Mouse (Mus musculus): ENCODE data around the gene Pik3c2b. TPM values are rescaled to one million over a fixed set of nuclear protein-coding genes. Genes with fewer than 3 reads are reported as not detected.
A peak's percentile ranks its signal among the peaks of the same experiment; 100 is the strongest.
"Not testable (repeated sequence)": the region's sequence is repeated elsewhere in the genome, so short reads cannot be mapped to it uniquely, and the experiment has no call there.

The Pik3c2b gene
- polyA plus RNA-seq, 1 experiment, result 0.39 TPM

DNA sequence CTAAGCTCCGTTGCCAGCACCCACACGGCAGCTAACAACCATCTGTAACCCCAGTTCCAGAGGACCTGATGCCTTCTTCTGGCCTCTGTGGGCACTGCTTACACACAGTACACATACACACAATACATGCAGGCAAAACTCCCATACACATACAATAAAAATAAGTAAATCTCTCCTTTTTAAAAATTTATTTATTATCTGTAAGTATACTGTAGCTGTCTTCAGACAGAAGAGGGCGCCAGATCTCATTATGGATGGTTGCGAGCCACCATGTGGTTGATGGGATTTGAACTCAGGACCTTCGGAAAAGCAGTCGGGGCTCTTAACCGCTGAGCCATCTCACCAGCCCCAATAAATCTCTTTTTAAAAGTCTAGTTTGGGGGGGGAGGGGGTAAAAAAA lies 24.1 kb upstream of the Pik3c2b start:
- Histone ChIP-seq H3K4me3 (ENCODE audit: insufficient read depth, poor library complexity, severe bottlenecking) (no peak overlapping the region), H3K27me3 (ENCODE audit: control insufficient read depth, insufficient read depth, insufficient read length) (no peaks in the 10 kb centered on the region), H3K36me3 (ENCODE audit: control insufficient read depth, insufficient read depth) (peaks cover 46% of the 10 kb centered on the region), H3K79me3 (ENCODE audit: low read depth) (peaks cover 73% of the 10 kb centered on the region), H3K79me2 (ENCODE audit: control insufficient read depth, insufficient read depth) (peaks cover 89% of the 10 kb centered on the region), H3ac (ENCODE audit: control insufficient read depth, insufficient read length, low read depth) (no peak overlapping the region)
- TF ChIP-seq CEBPB (IDR thresholded peaks at IDR 0.05; ENCODE audit: low read depth) (no peak), MYOD1 (IDR thresholded peaks at IDR 0.05; ENCODE audit: control insufficient read depth, insufficient read length, low read depth) (no peak), CTCF (IDR thresholded peaks at IDR 0.05; ENCODE audit: control insufficient read depth, insufficient read depth, insufficient read length) (no peak), MYOG (IDR thresholded peaks at IDR 0.05; ENCODE audit: control insufficient read depth, extremely low read depth, insufficient read length) (no peak), MAX (IDR thresholded peaks at IDR 0.05) (no peak), USF1 (IDR thresholded peaks at IDR 0.05; ENCODE audit: low read depth) (no peak), FOSL1 (IDR thresholded peaks at IDR 0.05; ENCODE audit: insufficient read depth, low read length, poor library complexity, severe bottlenecking) (no peak)

DNA sequence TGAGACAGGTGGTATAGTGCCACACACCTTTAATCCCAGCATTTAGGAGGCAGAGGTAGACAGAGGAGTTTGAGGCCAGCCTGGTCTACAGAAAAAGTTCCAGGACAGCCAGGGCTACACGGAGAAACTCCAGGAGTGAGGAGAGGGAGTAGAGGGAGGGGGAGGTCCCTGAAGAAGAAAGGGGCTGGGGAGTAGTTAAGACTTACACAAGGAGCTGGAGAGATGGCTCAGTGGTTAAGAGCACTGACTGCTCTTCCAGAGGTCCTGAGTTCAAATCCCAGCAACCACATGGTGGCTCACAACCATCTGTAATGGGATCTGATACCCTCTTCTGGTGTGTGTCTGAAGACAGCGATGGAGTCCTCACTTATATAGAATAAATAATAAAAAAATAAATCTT lies 23.5 kb upstream of the Pik3c2b start:
- peaks cover 41% of the 10 kb centered on the region for H3K36me3 ChIP-seq (ENCODE audit: control insufficient read depth, insufficient read depth)
- H3K4me3 ChIP-seq (ENCODE audit: insufficient read depth, poor library complexity, severe bottlenecking); H3ac ChIP-seq (ENCODE audit: control insufficient read depth, insufficient read length, low read depth); H3K27me3 ChIP-seq (ENCODE audit: control insufficient read depth, insufficient read depth, insufficient read length): not testable (repeated sequence)
- H3K79me2 ChIP-seq (ENCODE audit: control insufficient read depth, insufficient read depth), result peaks cover 83% of the 10 kb centered on the region
- peaks cover 70% of the 10 kb centered on the region for H3K79me3 ChIP-seq (ENCODE audit: low read depth)

DNA sequence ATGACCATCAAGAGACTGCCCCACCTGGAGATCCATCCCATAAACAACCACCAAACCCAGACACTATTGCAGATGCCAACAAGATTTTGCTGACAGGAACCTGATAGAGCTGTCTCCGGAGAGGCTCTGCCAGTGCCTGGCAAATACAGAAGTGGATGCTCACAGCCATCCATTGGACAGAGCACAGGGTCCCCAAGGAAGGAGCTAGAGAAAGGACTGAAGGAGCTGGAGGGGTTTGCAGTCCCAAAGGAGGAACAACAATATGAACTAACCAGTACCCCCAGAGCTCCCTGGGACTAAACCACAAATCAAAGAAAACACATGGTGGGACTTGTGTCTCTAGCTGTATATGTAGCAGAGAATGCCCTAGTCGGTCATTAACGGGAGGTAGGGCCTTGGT lies 21.7 kb upstream of the Pik3c2b start:
- H3K36me3 ChIP-seq (ENCODE audit: control insufficient read depth, insufficient read depth), result peaks cover 24% of the 10 kb centered on the region
- not testable (repeated sequence) for H3K4me3 ChIP-seq (ENCODE audit: insufficient read depth, poor library complexity, severe bottlenecking); H3K27me3 ChIP-seq (ENCODE audit: control insufficient read depth, insufficient read depth, insufficient read length); H3ac ChIP-seq (ENCODE audit: control insufficient read depth, insufficient read length, low read depth)
- peaks cover 67% of the 10 kb centered on the region for H3K79me2 ChIP-seq (ENCODE audit: control insufficient read depth, insufficient read depth)
- peaks cover 58% of the 10 kb centered on the region for H3K79me3 ChIP-seq (ENCODE audit: low read depth)

DNA sequence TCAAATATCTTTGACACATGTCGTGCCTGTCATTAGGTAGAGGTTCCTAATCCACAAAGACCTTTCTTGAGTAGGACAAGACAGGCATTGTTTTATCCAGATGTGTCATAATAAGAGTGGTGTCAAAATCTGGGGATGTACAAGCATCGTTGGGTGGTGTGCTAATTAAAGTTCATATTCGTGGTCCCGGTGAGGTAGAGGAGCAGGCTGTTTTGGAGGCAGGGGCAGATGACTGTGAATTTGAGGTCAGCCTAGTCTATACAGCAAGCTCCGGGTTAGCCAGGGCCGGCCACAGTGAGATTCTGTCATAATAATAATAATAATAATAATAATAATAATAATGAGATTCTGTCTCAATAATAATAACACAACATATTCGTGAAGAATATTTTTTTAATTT lies 21.0 kb upstream of the Pik3c2b start:
- TF ChIP-seq CTCF (IDR thresholded peaks at IDR 0.05; ENCODE audit: control insufficient read depth, insufficient read depth, insufficient read length) (no peak), FOSL1 (IDR thresholded peaks at IDR 0.05; ENCODE audit: insufficient read depth, low read length, poor library complexity, severe bottlenecking) (no peak), MYOG (IDR thresholded peaks at IDR 0.05; ENCODE audit: control insufficient read depth, extremely low read depth, insufficient read length) (no peak), CEBPB (IDR thresholded peaks at IDR 0.05; ENCODE audit: low read depth) (no peak), USF1 (IDR thresholded peaks at IDR 0.05; ENCODE audit: low read depth) (no peak), MYOD1 (IDR thresholded peaks at IDR 0.05; ENCODE audit: control insufficient read depth, insufficient read length, low read depth) (no peak), MAX (IDR thresholded peaks at IDR 0.05) (no peak)
- Histone ChIP-seq H3K79me2 (ENCODE audit: control insufficient read depth, insufficient read depth) (peaks cover 60% of the 10 kb centered on the region), H3ac (ENCODE audit: control insufficient read depth, insufficient read length, low read depth) (peak overlapping the region; percentile 81), H3K27me3 (ENCODE audit: control insufficient read depth, insufficient read depth, insufficient read length) (no peaks in the 10 kb centered on the region), H3K36me3 (ENCODE audit: control insufficient read depth, insufficient read depth) (peaks cover 17% of the 10 kb centered on the region), H3K4me3 (ENCODE audit: insufficient read depth, poor library complexity, severe bottlenecking) (peak overlapping the region; percentile 75), H3K79me3 (ENCODE audit: low read depth) (peaks cover 51% of the 10 kb centered on the region)

DNA sequence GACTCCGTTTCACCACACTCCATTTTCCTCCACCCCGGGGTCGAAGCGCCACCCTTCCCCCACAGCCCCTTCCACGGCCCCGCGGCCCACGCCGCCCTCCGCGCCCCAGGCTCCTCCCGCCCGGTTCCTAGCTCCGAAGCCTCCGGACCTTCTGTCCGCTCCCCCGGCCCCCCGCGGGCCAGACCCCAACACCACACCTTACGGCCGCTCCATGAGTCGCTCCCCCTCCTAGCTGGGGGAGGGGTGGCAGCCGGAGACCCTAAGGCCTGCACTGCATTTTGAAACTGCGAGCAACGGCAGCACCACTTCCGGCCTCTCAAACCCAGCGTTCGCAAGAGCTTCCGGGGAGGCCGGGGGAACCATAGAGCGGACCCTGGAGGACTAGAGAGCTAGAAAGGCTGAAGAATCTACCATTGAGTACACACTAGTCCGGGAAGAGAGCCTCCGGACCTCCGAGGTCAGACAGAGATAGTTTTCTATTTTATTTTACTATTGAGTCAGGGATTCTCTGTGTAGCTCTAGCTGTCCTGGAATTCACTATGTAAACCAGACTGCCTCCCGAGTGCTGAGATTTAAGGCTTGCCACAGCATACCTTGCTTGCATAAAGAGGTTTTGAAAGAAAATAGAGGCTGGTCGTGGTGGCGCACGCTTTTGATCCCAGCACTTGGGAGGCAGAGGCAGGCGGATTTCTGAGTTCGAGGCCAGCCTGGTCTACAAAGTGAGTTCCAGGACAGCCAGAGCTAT lies 20.2 kb upstream of the Pik3c2b start:
- Histone ChIP-seq H3ac (ENCODE audit: control insufficient read depth, insufficient read length, low read depth) (peak overlapping the region; percentile 97), H3K79me2 (ENCODE audit: control insufficient read depth, insufficient read depth) (peaks cover 52% of the 10 kb centered on the region), H3K27me3 (ENCODE audit: control insufficient read depth, insufficient read depth, insufficient read length) (no peaks in the 10 kb centered on the region), H3K36me3 (ENCODE audit: control insufficient read depth, insufficient read depth) (peaks cover 17% of the 10 kb centered on the region), H3K4me3 (ENCODE audit: insufficient read depth, poor library complexity, severe bottlenecking) (peak overlapping the region; percentile 75), H3K79me3 (ENCODE audit: low read depth) (peaks cover 44% of the 10 kb centered on the region)
- TF ChIP-seq MYOG (IDR thresholded peaks at IDR 0.05; ENCODE audit: control insufficient read depth, extremely low read depth, insufficient read length), result no peak
- no peak for TF ChIP-seq USF1 (IDR thresholded peaks at IDR 0.05; ENCODE audit: low read depth)
- TF ChIP-seq MAX (IDR thresholded peaks at IDR 0.05), result no peak

DNA sequence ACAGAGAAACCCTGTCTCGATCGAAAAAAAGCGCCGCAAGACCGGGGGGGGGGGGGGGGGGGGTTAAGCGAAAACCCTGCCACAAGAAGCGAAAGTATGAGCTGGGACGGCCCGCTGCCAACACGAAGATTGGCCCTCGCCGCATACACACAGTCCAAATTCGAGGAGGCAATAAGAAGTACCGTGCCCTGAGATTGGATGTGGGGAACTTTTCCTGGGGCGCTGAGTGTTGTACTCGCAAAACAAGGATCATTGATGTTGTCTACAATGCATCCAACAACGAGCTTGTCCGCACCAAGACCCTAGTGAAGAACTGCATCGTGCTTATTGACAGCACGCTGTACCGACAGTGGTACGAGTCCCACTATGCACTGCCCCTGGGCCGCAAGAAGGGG lies 19.7 kb upstream of the Pik3c2b start:
- peak overlapping the region; percentile 75 for H3K4me3 ChIP-seq (ENCODE audit: insufficient read depth, poor library complexity, severe bottlenecking)
- H3ac ChIP-seq (ENCODE audit: control insufficient read depth, insufficient read length, low read depth); H3K27me3 ChIP-seq (ENCODE audit: control insufficient read depth, insufficient read depth, insufficient read length): not testable (repeated sequence)
- peaks cover 39% of the 10 kb centered on the region for H3K79me3 ChIP-seq (ENCODE audit: low read depth)
- H3K79me2 ChIP-seq (ENCODE audit: control insufficient read depth, insufficient read depth), result peaks cover 46% of the 10 kb centered on the region
- peaks cover 13% of the 10 kb centered on the region for H3K36me3 ChIP-seq (ENCODE audit: control insufficient read depth, insufficient read depth)

DNA sequence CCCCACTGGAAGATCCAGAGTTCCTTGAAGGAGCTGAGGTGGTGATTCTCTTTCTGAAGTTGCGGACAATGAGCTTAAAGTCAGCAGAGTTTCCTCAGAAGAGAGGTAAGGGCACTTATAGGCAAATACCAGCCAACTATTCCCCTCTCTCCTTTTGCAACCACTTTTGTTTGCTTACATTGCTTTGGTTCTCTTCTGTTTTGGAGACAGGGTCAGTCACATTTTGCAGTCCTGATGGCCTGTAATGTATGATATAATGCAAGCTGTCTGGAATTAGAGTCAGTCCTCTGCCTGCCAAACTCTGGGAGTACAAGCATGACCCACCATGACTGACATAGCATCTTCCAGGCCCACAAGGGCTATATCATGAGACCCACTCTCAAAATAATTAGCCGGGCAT lies 18.3 kb upstream of the Pik3c2b start:
- Histone ChIP-seq H3K27me3 (ENCODE audit: control insufficient read depth, insufficient read depth, insufficient read length) (no peaks in the 10 kb centered on the region), H3K79me2 (ENCODE audit: control insufficient read depth, insufficient read depth) (peaks cover 33% of the 10 kb centered on the region), H3K36me3 (ENCODE audit: control insufficient read depth, insufficient read depth) (peaks cover under 1% of the 10 kb centered on the region), H3ac (ENCODE audit: control insufficient read depth, insufficient read length, low read depth) (no peak overlapping the region), H3K4me3 (ENCODE audit: insufficient read depth, poor library complexity, severe bottlenecking) (no peak overlapping the region), H3K79me3 (ENCODE audit: low read depth) (peaks cover 25% of the 10 kb centered on the region)
- TF ChIP-seq FOSL1 (IDR thresholded peaks at IDR 0.05; ENCODE audit: insufficient read depth, low read length, poor library complexity, severe bottlenecking), result no peak
- TF ChIP-seq MAX (IDR thresholded peaks at IDR 0.05), result no peak
- no peak for TF ChIP-seq CEBPB (IDR thresholded peaks at IDR 0.05; ENCODE audit: low read depth)
- TF ChIP-seq MYOD1 (IDR thresholded peaks at IDR 0.05; ENCODE audit: control insufficient read depth, insufficient read length, low read depth), result no peak
- TF ChIP-seq CTCF (IDR thresholded peaks at IDR 0.05; ENCODE audit: control insufficient read depth, insufficient read depth, insufficient read length), result no peak
- no peak for TF ChIP-seq USF1 (IDR thresholded peaks at IDR 0.05; ENCODE audit: low read depth)
- no peak for TF ChIP-seq MYOG (IDR thresholded peaks at IDR 0.05; ENCODE audit: control insufficient read depth, extremely low read depth, insufficient read length)

All from C2C12 (cell line).